Mouse (Mus musculus) liver, embryonic 14.5 days (tissue): ENCODE data around the gene Usp2. TPM values are rescaled to one million over a fixed set of nuclear protein-coding genes. Genes with fewer than 3 reads are reported as not detected.
"Not testable (repeated sequence)": the region's sequence is repeated elsewhere in the genome, so short reads cannot be mapped to it uniquely, and the experiment has no call there.

Source experiments
- ATAC-seq: fragments of 200-750 bp; cut with Nextera tagmentation; 2 replicates; pipeline ENCODE4 v1.8.0; 2017; ENCODE audit warnings: moderate number of reproducible peaks, mild to moderate bottlenecking, moderate library complexity; ENCODE audit not compliant: insufficient read depth
- DNase-seq, 3 experiments: peaks; one replicate each; pipeline ENCODE4 v3.0.0-alpha.2; 2012 to 2013; ENCODE audit warnings: low read depth in 3 of 3, low spot score in 3 of 3
- H3K27ac ChIP-seq: fragments of 300-500 bp; sonication (generic); 2 replicates; pipeline ENCODE4 v1.5.1; 2014; ENCODE audit warnings: moderate library complexity, mild to moderate bottlenecking, control low read depth, inconsistent platforms
- H3K27me3 ChIP-seq: fragments of 300-500 bp; sonication (generic); 2 replicates; pipeline ENCODE4 v1.6.1; 2014; ENCODE audit warnings: mild to moderate bottlenecking, low read length, moderate library complexity; ENCODE audit not compliant: control insufficient read depth, insufficient read depth
- H3K36me3 ChIP-seq: fragments of 300-500 bp; sonication (generic); replicated peaks from 2 replicates; pipeline ENCODE4 v1.6.1; 2014; ENCODE audit warnings: low read depth; ENCODE audit not compliant: control insufficient read depth, insufficient read depth
- H3K4me1 ChIP-seq, 2 experiments: fragments of 200-500 bp in 1 of 2; fragments of 300-500 bp in 1 of 2; sonication (generic) in 1 of 2; replicated peaks; 2 replicates each; pipeline ENCODE4 v1.6.1; 2012 to 2014; ENCODE audit warnings: antibody characterized with exemption in 1 of 2, inconsistent platforms in 1 of 2, low read length in 1 of 2; ENCODE audit not compliant: control insufficient read depth in 2 of 2, insufficient read depth in 2 of 2
- H3K4me2 ChIP-seq: fragments of 300-500 bp; sonication (generic); 2 replicates; pipeline ENCODE4 v1.6.1; 2014; ENCODE audit warnings: low read depth, mild to moderate bottlenecking, control low read depth, moderate library complexity
- H3K4me3 ChIP-seq, 2 experiments: fragments of 200-500 bp in 1 of 2; fragments of 300-500 bp in 1 of 2; sonication (generic) in 1 of 2; 2 replicates each; pipeline ENCODE4 v1.5.1; 2012 to 2014; ENCODE audit warnings: low read depth in 2 of 2, low read length in 2 of 2, mild to moderate bottlenecking in 2 of 2, control low read depth in 1 of 2, inconsistent platforms in 1 of 2, moderate library complexity in 1 of 2; ENCODE audit not compliant: insufficient read depth in 1 of 2
- H3K9ac ChIP-seq: fragments of 300-500 bp; sonication (generic); replicated peaks from 2 replicates; pipeline ENCODE4 v1.6.1; 2014; ENCODE audit warnings: mild to moderate bottlenecking, control low read depth, moderate library complexity
- H3K9me3 ChIP-seq: fragments of 300-500 bp; sonication (generic); 2 replicates; pipeline ENCODE4 v1.6.1; 2016; ENCODE audit warnings: low read length, mixed read lengths; ENCODE audit not compliant: control insufficient read depth
- CTCF ChIP-seq: IDR thresholded peaks from 2 replicates; pipeline ENCODE4 v1.5.1; 2016; ENCODE audit warnings: antibody characterized with exemption, low read depth, control low read depth
- EP300 ChIP-seq: IDR thresholded peaks from 2 replicates; pipeline ENCODE4 v1.6.1; 2016; ENCODE audit warnings: antibody characterized with exemption, low read depth
- WGBS: fragments of 180-500 bp; shearing (Covaris S2); extraction: QIAGEN DNeasy Blood & Tissue Kit; methylation state at CpG from one replicate; pipeline ENCODE4 v1.1.7; 2014; ENCODE audit not compliant: insufficient replicate concordance; 5-methylcytosine and 5-hydroxymethylcytosine counted together
- polyA plus RNA-seq, 2 experiments: library from polyadenylated mRNA; depleted of rRNA in 1 of 2; stranded (reverse) in 1 of 2; unstranded in 1 of 2; fragments of >200 nt; fragmentation: Nextera tagmentation in 1 of 2; extraction: Ambion mirVana in 1 of 2; gene quantifications; 2 replicates each; pipeline versions ENCODE4 v1.2.1 to v1.2.3; 2012 to 2014

Usp2 gene
- polyA plus RNA-seq, 2 experiments: 0.27 to 1.6 TPM

DNA sequence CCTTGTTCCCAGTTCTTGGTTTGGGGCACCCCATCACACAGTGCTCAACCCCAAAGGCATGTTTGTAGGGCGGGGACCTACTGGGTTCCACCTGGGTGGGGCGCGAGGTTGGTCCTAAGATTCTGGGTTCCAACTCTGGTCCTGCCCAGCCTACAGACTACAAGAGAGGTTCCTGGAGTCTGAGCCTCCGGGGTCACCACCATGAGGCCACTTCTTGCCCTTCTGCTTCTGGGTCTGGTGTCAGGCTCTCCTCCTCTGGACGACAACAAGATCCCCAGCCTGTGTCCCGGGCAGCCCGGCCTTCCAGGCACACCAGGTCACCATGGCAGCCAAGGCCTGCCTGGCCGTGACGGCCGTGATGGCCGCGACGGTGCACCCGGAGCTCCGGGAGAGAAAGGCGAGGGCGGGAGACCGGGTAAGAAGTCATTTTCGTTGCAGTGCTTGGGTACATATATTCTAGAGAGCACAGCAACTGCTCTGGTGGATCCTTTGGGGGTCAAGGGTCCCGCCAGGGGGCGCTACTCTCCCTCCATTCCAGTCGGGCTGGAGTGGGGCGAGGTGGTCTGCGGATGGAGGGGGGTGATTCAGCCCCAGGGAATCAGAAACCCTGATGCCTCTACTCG, 40.8 kb downstream of the Usp2 start:
- TF ChIP-seq EP300 (no peak), CTCF (peak; percentile 59)
- no peak overlapping the region for H3K27ac ChIP-seq
- H3K4me1 ChIP-seq: peaks cover 0 to 13% of the 10 kb centered on the region in 2 experiments

DNA sequence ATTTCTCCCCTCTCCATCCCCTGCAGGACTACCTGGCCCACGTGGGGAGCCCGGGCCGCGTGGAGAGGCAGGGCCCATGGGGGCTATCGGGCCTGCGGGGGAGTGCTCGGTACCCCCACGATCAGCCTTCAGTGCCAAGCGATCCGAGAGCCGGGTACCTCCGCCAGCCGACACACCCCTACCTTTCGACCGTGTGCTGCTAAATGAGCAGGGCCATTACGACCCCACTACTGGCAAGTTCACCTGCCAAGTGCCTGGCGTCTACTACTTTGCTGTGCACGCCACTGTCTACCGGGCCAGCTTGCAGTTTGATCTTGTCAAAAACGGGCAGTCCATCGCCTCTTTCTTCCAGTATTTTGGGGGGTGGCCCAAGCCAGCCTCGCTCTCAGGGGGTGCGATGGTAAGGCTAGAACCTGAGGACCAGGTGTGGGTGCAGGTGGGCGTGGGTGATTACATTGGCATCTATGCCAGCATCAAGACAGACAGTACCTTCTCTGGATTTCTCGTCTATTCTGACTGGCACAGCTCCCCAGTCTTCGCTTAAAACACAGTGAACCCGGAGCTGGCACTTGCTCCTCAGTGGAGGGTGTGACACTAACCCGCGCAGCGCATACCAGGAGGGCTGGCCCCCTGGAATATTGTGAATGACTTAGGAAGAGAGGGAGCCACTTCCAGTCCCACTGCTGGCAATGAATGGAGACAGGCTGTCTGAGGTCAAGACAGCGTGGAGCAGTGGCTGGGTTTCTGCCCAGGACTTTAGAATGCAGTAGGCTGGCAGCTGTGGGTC, 41.6 kb downstream of the Usp2 start:
- 86% methylated on average over 31 of the region's 31 CpGs for WGBS
- H3K27me3 ChIP-seq: no peaks in the 10 kb centered on the region
- H3K4me1 ChIP-seq: peaks cover 0 to 13% of the 10 kb centered on the region in 2 experiments
- no peak overlapping the region for H3K9ac ChIP-seq
- H3K4me2 ChIP-seq: peak overlapping the region; percentile 31
- peaks cover 14% of the 10 kb centered on the region for H3K36me3 ChIP-seq
- no peak for TF ChIP-seq EP300
- no peak for TF ChIP-seq CTCF
- no peak overlapping the region for H3K4me3 ChIP-seq
- no peak overlapping the region for H3K27ac ChIP-seq
- DNase-seq: no peak
- H3K9me3 ChIP-seq: no peaks in the 10 kb centered on the region
- ATAC-seq: no peak

More for the DNA sequence above, 40.8 kb downstream of the Usp2 start:
- no peak overlapping the region for H3K4me3 ChIP-seq
- WGBS: 70% methylated on average over 25 of the region's 25 CpGs
- H3K27me3 ChIP-seq: no peaks in the 10 kb centered on the region
- no peaks in the 10 kb centered on the region for H3K9me3 ChIP-seq
- ATAC-seq (no peak), DNase-seq (no peak)
- H3K36me3 ChIP-seq: peaks cover 14% of the 10 kb centered on the region
- H3K4me2 ChIP-seq: no peak overlapping the region
- no peak overlapping the region for H3K9ac ChIP-seq

DNA sequence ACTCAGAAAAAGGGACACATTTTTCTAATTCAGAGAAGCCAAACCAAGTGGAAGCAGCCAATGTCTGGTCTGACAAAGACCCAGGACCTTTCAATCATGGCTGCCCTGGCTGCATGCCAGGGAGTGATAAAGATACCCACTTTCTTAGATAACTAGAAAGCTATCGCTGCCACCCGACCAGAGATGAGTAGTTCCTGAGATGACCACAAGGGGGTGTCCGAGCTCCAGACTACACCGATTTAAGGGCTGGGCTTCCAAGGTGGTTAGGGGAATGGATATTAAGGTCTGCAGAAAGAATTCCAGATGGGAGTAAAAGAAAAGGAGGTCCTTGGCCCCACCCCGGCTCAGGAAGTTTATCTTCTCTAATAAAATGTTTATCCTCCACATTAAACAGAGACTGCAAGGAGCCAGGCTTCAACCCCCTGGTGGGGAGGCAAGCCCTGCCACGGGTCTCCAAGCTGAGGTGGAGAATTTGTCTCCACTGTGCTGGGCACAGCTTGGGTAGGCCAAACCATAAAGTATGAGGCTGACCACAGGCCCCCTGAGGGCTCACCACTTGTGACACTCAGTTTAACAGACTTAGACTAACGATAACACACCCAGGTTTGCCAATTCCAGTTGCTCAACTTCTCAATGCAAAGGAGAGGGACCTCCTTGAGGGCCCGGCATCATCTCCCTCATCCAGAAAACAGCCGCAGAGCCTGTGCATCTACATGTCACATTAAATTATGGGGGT, 42.7 kb downstream of the Usp2 start:
- Histone ChIP-seq H3K36me3 (peaks cover 14% of the 10 kb centered on the region), H3K27me3 (no peaks in the 10 kb centered on the region), H3K9ac (no peak overlapping the region), H3K4me3 (no peak overlapping the region), H3K4me1 (peaks cover 6 to 15% of the 10 kb centered on the region in 2 experiments), H3K27ac (no peak overlapping the region), H3K9me3 (no peaks in the 10 kb centered on the region), H3K4me2 (peak overlapping the region; percentile 37)
- DNase-seq: peak; percentile 59 to 64 (median 61)
- TF ChIP-seq EP300 (no peak), CTCF (peak; percentile 89)
- ATAC-seq: no peak
- WGBS: 32% methylated on average over 9 of the region's 9 CpGs

DNA sequence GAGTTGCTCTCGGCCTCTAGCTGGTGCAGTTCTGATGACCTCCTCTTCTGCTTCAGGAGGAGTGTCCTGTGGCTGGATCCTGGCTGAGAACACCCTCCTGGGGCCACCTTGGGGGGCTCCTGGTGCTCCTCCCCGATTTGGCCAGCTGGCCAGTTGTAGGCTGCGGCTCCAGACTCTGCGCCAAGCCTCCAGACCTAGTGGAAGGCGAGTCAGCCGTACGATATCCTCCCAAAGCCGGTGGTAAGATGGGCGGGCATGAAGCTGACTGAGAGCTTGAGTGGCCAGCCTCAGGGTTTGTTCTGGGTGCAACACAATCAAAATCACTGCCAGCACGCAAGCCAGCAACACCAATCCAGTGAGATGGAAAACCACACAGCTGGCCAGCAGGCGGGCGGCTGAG, 45.1 kb downstream of the Usp2 start:
- not testable (repeated sequence) for H3K9ac ChIP-seq, H3K9me3 ChIP-seq, H3K27ac ChIP-seq, H3K27me3 ChIP-seq, ATAC-seq, DNase-seq
- Histone ChIP-seq H3K4me3 (peak overlapping the region in 1 of 2 experiments; percentile 91; a peak in 1 of 4 replicates), H3K36me3 (peaks cover 12% of the 10 kb centered on the region), H3K4me1 (peaks cover 7 to 15% of the 10 kb centered on the region in 2 experiments), H3K4me2 (peak overlapping the region; percentile 63)
- WGBS: 73% methylated on average over 10 of the region's 12 CpGs
